In genomic region chr16:21782807-21783206, GRCm38 (mm10) we compare ENCODE assay signal across 19 mouse cellular contexts. TPM values are rescaled to one million over a fixed set of nuclear protein-coding genes. Genes with fewer than 3 reads are reported as not detected.
"Had no signal": no experiment of that assay in that cellular context is flagged by ENCODE, and none has a peak within 500 bp of the region (broad histone marks: within the 10 kb centered on the region; RNA-seq: fewer than 3 reads in every experiment).

No protein-coding gene starts in this region.

- H3K27ac ChIP-seq: lung, embryonic 15.5 days; macrophage; midbrain, embryonic 13.5 days; midbrain, embryonic 15.5 days; neural tube, embryonic 12.5 days; stomach, embryonic 15.5 days; stomach, postnatal 0 days had no signal

- H3K4me2 ChIP-seq: lung, embryonic 15.5 days; midbrain, embryonic 11.5 days; midbrain, embryonic 13.5 days; midbrain, embryonic 15.5 days; neural tube, embryonic 12.5 days; stomach, embryonic 15.5 days had no signal

- H3K4me3 ChIP-seq: lung, embryonic 15.5 days; megakaryocyte, embryonic 14.5 days; midbrain, embryonic 13.5 days; midbrain, embryonic 15.5 days; neural tube, embryonic 12.5 days; stomach, embryonic 15.5 days had no signal

- H3K9me3 ChIP-seq: lung, embryonic 15.5 days; megakaryocyte, embryonic 14.5 days; midbrain, embryonic 13.5 days; midbrain, embryonic 15.5 days; neural tube, embryonic 12.5 days; stomach, embryonic 15.5 days had no signal

- DNase-seq: lung, adult 2 months; lung, postnatal 14 days; lung, postnatal 36 days; right cerebral cortex, postnatal 14 days; thymus, adult 2 months; thymus, postnatal 25 days; thymus, postnatal 4 days had no signal

- H3K27me3 ChIP-seq: lung, embryonic 15.5 days; midbrain, embryonic 13.5 days; midbrain, embryonic 15.5 days; neural tube, embryonic 12.5 days; stomach, embryonic 15.5 days had no signal

- ATAC-seq: lung, postnatal 0 days; midbrain, embryonic 13.5 days; midbrain, embryonic 15.5 days had no signal

- H3K9ac ChIP-seq: lung, embryonic 15.5 days; midbrain, embryonic 13.5 days; midbrain, embryonic 15.5 days; neural tube, embryonic 12.5 days; stomach, embryonic 15.5 days had no signal

- H3K36me3 ChIP-seq: lung, embryonic 15.5 days; midbrain, embryonic 13.5 days; midbrain, embryonic 15.5 days; neural tube, embryonic 12.5 days; stomach, embryonic 15.5 days had no signal

RNA-seq across cellular contexts. Expression of gene Map3k13, which starts 11.3 kb away (rescaled TPM):
- total RNA-seq: megakaryocyte progenitor cell, adult 5-6 weeks; monocyte, adult 5-6 weeks had no signal
